Mouse (Mus musculus): ENCODE measurements around the gene Tceal8. TPM values are rescaled to one million over a fixed set of nuclear protein-coding genes. Genes with fewer than 3 reads are reported as not detected.
"Not testable (repeated sequence)": the region's sequence is repeated elsewhere in the genome, so short reads cannot be mapped to it uniquely, and the experiment has no call there.

Tceal8 gene
- polyA plus RNA-seq, 1 experiment from 2014 or later, result 208 TPM

DNA sequence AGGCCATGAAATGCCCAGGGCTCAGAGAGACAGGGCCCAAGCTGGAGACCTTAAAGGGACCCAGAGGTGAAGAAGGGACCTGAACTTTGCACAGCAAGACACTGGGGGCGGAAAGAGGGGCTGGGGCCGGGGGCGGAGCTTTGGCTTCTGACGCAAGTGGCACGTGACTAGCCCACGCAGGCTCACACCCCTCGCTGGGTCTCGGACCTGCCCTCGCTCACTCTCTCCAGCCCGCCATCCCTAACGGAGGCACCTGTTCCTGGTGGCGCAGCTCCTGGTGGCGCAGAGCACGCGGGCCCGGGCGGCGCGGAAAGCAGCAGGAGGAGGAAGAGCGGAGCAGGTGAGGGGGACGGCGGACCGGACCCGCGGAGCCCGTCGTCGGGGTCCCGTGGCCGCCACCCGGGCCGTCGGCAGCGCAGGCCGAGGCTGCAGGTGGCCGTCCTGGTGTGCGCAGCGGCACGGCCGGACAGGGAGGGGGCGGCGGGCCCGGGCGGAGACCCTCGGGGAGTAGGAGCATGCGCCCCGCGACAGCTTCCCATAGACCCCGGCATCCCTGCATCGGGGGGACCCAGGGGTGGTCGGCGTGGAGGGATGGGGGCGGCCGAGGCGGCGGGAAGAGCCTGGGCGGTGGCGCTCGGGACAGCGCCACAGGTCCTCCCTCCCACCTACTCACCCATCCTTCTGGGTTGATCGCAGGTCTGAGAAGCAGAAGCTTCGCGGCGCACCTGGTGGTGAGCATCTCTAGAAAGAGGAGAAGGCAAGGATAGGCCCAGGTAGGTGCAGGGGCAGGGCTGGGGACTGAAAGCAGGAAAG lies 33.1 kb downstream of the Tceal8 start, which contains the start of gene Bex4:
TSS of gene Bex4 (plus strand) at position 170 of the 813 bp plus-strand sequence.
- H3K9me3 ChIP-seq (ENCODE audit: control insufficient read depth, low read length); H3K27me3 ChIP-seq (ENCODE audit: control insufficient read depth, insufficient read depth, low read depth, low read length); H3K27ac ChIP-seq (ENCODE audit: low read length); H3K4me1 ChIP-seq (replicated peaks; ENCODE audit: control insufficient read depth, insufficient read depth, low read length); H3K36me3 ChIP-seq (ENCODE audit: control insufficient read depth, insufficient read depth, low read length): not testable (repeated sequence)
- H3K9ac ChIP-seq (ENCODE audit: low read length), result 0 out of 2 replicates have a peak within 1 kb of the TSS, but pooled peaks have one; percentile 4
- H3K4me3 ChIP-seq (ENCODE audit: low read length), result peak within 1 kb of the TSS; percentile 42
- peak within 1 kb of the TSS; percentile 45 for H3K4me2 ChIP-seq (ENCODE audit: low read depth, low read length)
- peak; percentile 87 for ATAC-seq (ENCODE audit: low read depth)
- 40% methylated on average over 1 of the region's 64 CpGs for WGBS

GRCm38 (mm10) chrX:136135559-136135958 lies 36.6 kb downstream of the Tceal8 start:
- H3K27me3 ChIP-seq (ENCODE audit: control insufficient read depth, insufficient read depth, low read depth, low read length), result no peaks in the 10 kb centered on the region
- H3K9ac ChIP-seq (ENCODE audit: low read length), result no peak overlapping the region
- no peaks in the 10 kb centered on the region for H3K4me1 ChIP-seq (replicated peaks; ENCODE audit: control insufficient read depth, insufficient read depth, low read length)
- no peak for ATAC-seq (ENCODE audit: low read depth)
- no peaks in the 10 kb centered on the region for H3K36me3 ChIP-seq (ENCODE audit: control insufficient read depth, insufficient read depth, low read length)
- H3K4me3 ChIP-seq (ENCODE audit: low read length), result no peak overlapping the region
- H3K27ac ChIP-seq (ENCODE audit: low read length), result no peak overlapping the region
- H3K4me2 ChIP-seq (ENCODE audit: low read depth, low read length), result no peak overlapping the region
- H3K9me3 ChIP-seq (ENCODE audit: control insufficient read depth, low read length), result no peaks in the 10 kb centered on the region
- WGBS, result 81% methylated on average over 4 of the region's 4 CpGs

GRCm38 (mm10) chrX:136127744-136128064 lies 44.4 kb downstream of the Tceal8 start:
- no peaks in the 10 kb centered on the region for H3K27me3 ChIP-seq (ENCODE audit: control insufficient read depth, insufficient read depth, low read depth, low read length)
- WGBS, result 22% methylated on average over 5 of the region's 5 CpGs
- no peak for ATAC-seq (ENCODE audit: low read depth)
- no peaks in the 10 kb centered on the region for H3K9me3 ChIP-seq (ENCODE audit: control insufficient read depth, low read length)
- no peak overlapping the region for H3K4me2 ChIP-seq (ENCODE audit: low read depth, low read length)
- H3K36me3 ChIP-seq (ENCODE audit: control insufficient read depth, insufficient read depth, low read length), result no peaks in the 10 kb centered on the region
- H3K27ac ChIP-seq (ENCODE audit: low read length), result no peak overlapping the region
- no peaks in the 10 kb centered on the region for H3K4me1 ChIP-seq (replicated peaks; ENCODE audit: control insufficient read depth, insufficient read depth, low read length)
- H3K9ac ChIP-seq (ENCODE audit: low read length), result no peak overlapping the region
- no peak overlapping the region for H3K4me3 ChIP-seq (ENCODE audit: low read length)

GRCm38 (mm10) chrX:136127038-136127743 lies 45.0 kb downstream of the Tceal8 start:
- Histone ChIP-seq H3K27me3 (ENCODE audit: control insufficient read depth, insufficient read depth, low read depth, low read length) (no peaks in the 10 kb centered on the region), H3K9ac (ENCODE audit: low read length) (no peak overlapping the region), H3K27ac (ENCODE audit: low read length) (no peak overlapping the region), H3K4me3 (ENCODE audit: low read length) (no peak overlapping the region), H3K4me1 (replicated peaks; ENCODE audit: control insufficient read depth, insufficient read depth, low read length) (no peaks in the 10 kb centered on the region), H3K36me3 (ENCODE audit: control insufficient read depth, insufficient read depth, low read length) (no peaks in the 10 kb centered on the region), H3K4me2 (ENCODE audit: low read depth, low read length) (no peak overlapping the region), H3K9me3 (ENCODE audit: control insufficient read depth, low read length) (no peaks in the 10 kb centered on the region)
- WGBS, result 57% methylated on average over 8 of the region's 8 CpGs
- ATAC-seq (ENCODE audit: low read depth), result no peak

Small RNA genes within 50 kb of the gene (microRNA-seq; reads per million reads assigned to microRNA genes)
- gene Mir6383, result not detected

Other genes with a start within 250 kb of the Tceal8 start
- 44.3 and 48.4 TPM in 2 replicates for gene Arxes2, start 178.5 kb downstream of the Tceal8 start, polyA plus RNA-seq (2015; fragmentation: Nextera tagmentation; extraction: Ambion mirVana)
- gene Arxes1, start 139.0 kb downstream of the Tceal8 start, polyA plus RNA-seq (2015; fragmentation: Nextera tagmentation; extraction: Ambion mirVana), result 13.2 and 17.7 TPM in 2 replicates
- 56.8 and 57.7 TPM in 2 replicates for gene Bex2, start 104.1 kb downstream of the Tceal8 start, polyA plus RNA-seq (2015; fragmentation: Nextera tagmentation; extraction: Ambion mirVana)
- gene Nxf3, start 87.1 kb downstream of the Tceal8 start, polyA plus RNA-seq (2015; fragmentation: Nextera tagmentation; extraction: Ambion mirVana), result 0.08 TPM in 1 of 2 replicates, not detected in the other
- 165 and 173 TPM in 2 replicates for gene Bex4, start 33.3 kb downstream of the Tceal8 start, polyA plus RNA-seq (2015; fragmentation: Nextera tagmentation; extraction: Ambion mirVana)
- gene Tceal5, start 31.5 kb upstream of the Tceal8 start, polyA plus RNA-seq (2015; fragmentation: Nextera tagmentation; extraction: Ambion mirVana), result 3.6 and 4.7 TPM in 2 replicates
- gene Tceal7, start 42.4 kb upstream of the Tceal8 start, polyA plus RNA-seq (2015; fragmentation: Nextera tagmentation; extraction: Ambion mirVana), result 7.4 and 21.7 TPM in 2 replicates
- 79.2 and 82.0 TPM in 2 replicates for gene Bex1, start 43.2 kb upstream of the Tceal8 start, polyA plus RNA-seq (2015; fragmentation: Nextera tagmentation; extraction: Ambion mirVana)
- gene Tceal9, start 72.7 kb upstream of the Tceal8 start, polyA plus RNA-seq (2015; fragmentation: Nextera tagmentation; extraction: Ambion mirVana), result 634 and 677 TPM in 2 replicates
- 412 and 444 TPM in 2 replicates for gene Bex3, start 97.9 kb upstream of the Tceal8 start, polyA plus RNA-seq (2015; fragmentation: Nextera tagmentation; extraction: Ambion mirVana)

Measured in lung, embryonic 16.5 days (tissue).